Mouse (Mus musculus) heart, adult 2 months (tissue): Measurements from ENCODE around the gene Vps51.

Experiments used
- CTCF ChIP-seq: fragments of 200-600 bp; IDR thresholded peaks from 2 replicates; pipeline ENCODE4 v1.8.1; 2022; ENCODE audit warnings: antibody characterized with exemption, mild to moderate bottlenecking, moderate library complexity
- POLR2A ChIP-seq: fragments of 200-500 bp; IDR thresholded peaks from 2 replicates; pipeline ENCODE4 v1.6.1; 2011; ENCODE audit warnings: mild to moderate bottlenecking, low read depth, low read length, control low read depth; ENCODE audit not compliant: insufficient read depth

- no peak for TF ChIP-seq CTCF
- no peak for TF ChIP-seq POLR2A
Observed at GRCm38 (mm10) chr19:6116113-6116850, 39.3 kb upstream of the Vps51 start.
